Mouse (Mus musculus) left cerebral cortex, adult 18-20 months (tissue): ENCODE measurements at regions not wholly inside any gene's neighbourhood (a gene's known extent, or its start where the extent isn't known, plus 50 kb on each side); places are given as distances from the start of the nearest gene placed in this dataset.

ENCODE experiments used
- DNase-seq, 2 experiments: peaks; one replicate each; pipeline ENCODE4 v3.0.0; 2021 to 2022; ENCODE audit warnings: low spot score in 2 of 2, mixed read lengths in 1 of 2

- no peak for DNase-seq
Observed at GRCm38 (mm10) chr3:52607379-52608085, 339.4 kb downstream of the Foxo1 start.

GRCm38 (mm10) chr3:52605261-52605771 lies 337.2 kb downstream of the Foxo1 start:
- DNase-seq: no peak

DNA sequence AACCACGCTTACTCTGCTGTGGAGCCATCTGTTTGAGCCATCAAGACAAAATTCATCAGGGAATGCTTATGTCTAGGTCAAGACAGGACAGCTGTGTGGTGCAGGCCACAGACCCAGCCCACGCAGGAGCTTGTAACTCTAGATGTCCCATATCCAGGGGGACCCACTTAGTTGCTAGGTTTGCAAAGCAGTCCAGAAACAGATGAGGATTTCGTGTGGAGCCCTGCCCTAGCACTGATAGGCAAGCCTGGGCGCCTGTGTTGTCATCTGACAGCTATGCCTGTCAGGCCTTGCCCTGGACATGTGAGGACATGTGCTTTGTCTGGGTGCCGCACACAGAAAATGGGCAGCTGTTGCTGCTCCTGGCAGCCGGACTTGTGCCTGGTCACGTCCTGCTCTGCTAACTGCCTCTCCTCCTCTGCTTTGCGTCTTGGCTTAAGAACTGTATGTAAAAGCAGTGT lies 335.1 kb downstream of the Foxo1 start:
- no peak for DNase-seq

GRCm38 (mm10) chr3:52601011-52601745 lies 333.0 kb downstream of the Foxo1 start:
- peak; percentile 33 to 59 for DNase-seq

GRCm38 (mm10) chr3:52600581-52600980 lies 332.4 kb downstream of the Foxo1 start:
- no peak for DNase-seq

DNA sequence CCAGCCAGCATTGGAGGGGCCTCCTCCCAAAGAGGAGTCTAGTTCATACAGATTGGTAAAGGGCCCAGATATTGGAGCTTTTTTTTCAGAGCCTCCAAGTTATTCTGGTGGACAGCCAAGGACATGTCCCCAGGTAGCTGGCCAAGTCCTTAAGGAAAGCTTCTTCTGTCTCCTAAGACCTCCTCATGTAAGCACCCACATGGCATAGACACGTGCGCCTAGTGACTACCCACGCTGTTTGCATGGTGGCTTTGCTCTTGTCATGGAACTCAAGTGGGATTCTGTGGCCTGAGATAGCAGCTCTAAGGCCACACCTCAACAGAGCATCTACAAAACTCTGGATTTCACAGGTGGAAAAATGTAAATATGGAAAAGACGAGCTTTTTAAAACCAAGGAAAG lies 332.0 kb downstream of the Foxo1 start:
- no peak for DNase-seq

DNA sequence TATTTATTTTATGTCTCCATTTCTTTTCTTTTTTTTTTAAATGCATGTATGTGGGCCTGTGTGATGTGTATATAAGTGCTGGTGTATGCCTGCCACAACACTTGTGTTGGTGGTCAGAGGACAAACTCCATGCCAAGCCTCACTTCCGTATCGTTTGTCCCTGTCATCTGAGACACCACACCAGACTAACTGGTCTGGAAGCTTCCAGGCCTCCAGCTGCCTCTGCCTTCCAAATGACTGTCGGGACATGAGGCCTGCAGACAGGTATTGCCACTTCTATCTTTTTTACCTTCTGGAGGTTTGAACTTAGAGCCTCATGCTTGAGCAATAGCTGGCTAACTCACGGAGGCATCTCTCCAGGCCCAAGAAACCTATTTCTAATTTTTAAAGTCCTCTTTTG lies 318.3 kb downstream of the Foxo1 start:
- DNase-seq: no peak

DNA sequence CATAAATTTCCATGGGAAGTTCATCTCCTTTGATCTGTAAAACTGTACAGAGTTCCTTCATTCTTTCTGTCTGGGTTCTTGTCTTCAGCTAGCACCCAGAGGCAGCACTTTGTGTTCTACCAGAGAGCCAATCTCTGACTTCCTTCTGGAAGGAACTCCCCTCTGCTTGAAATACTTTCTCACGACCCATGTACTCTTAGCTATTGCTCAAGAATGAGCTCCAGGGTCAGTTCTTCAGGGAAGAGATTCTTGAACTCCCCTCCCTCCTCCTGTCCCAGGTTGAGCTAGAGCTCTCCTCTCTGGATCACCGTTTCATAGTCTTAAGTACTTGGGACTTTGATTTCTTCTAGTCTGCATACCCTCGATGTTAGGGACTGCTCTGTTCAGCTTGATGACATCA lies 311.8 kb downstream of the Foxo1 start:
- no peak for DNase-seq

DNA sequence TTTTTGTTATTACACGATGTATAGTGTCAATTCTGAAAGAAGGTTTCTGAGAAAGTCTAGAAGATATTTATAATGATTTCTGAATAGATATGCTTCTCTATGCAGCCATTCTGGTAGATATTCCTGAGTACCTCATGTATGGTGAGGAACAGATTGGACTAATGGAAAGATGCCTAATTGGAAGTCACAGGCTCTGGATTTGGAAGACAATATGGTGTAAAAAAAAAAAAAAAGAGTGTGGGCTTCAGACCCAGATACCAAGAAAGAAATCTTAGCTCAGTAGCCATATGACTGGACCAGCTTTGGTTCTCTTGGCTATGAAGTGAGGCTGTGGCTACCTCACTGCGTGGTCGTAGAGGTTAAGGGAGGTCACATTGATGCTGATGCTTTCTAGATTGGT lies 311.0 kb downstream of the Foxo1 start:
- DNase-seq: no peak

GRCm38 (mm10) chr3:52576703-52577244 lies 308.6 kb downstream of the Foxo1 start:
- no peak for DNase-seq

DNA sequence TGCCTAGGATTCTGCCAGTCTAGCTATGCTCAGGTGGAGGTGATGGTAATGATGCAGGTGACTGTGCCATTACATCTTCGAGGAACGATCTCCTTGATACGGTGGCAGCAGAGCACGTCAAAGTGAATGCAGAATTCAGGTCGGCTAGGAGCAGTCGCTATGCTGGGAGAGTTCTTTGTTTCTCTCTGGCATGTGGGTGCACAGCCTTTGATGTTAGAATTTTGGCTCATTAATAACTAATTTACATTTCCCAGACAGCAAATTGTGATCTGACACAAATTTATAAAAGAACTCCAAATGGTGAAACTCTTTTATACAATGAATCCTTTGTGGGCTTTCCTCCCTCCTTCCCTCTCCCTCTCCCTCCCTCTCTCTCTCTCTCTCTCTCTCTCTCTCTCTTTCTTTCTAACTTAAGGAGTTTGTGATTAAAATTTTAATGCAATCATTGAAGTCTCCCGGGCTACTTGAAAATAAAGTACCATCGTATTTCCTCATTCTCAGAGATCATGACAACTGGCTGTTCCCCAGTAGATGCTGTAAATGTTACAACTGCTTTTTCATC lies 307.2 kb downstream of the Foxo1 start:
- DNase-seq: no peak

GRCm38 (mm10) chr3:52574341-52574740 lies 306.2 kb downstream of the Foxo1 start:
- DNase-seq: no peak

DNA sequence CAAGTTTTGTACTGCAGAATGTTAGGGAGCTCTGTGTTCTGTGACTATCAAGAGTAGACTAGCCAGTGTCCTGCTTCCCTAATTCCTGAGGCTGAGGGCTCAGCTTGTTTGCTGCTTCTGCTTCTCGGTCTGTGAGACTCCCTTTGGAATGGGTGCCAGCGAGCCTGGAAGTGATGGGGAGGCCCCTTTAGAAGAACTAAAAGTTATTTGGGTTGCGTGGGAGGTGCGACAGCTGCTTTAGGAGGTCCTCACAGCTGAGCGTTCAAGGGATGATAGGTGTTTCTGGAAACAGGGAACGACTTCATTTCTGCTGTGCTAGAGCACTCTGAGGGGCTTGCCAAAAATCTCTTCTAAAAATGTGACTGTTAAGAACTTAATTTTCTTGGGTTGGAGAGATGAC lies 305.7 kb downstream of the Foxo1 start:
- peak; percentile 65 to 69 for DNase-seq

- DNase-seq: no peak
Observed at GRCm38 (mm10) chr3:52572514-52573485, 304.7 kb downstream of the Foxo1 start.

GRCm38 (mm10) chr3:52567606-52568372 lies 299.7 kb downstream of the Foxo1 start:
- DNase-seq: no peak

DNA sequence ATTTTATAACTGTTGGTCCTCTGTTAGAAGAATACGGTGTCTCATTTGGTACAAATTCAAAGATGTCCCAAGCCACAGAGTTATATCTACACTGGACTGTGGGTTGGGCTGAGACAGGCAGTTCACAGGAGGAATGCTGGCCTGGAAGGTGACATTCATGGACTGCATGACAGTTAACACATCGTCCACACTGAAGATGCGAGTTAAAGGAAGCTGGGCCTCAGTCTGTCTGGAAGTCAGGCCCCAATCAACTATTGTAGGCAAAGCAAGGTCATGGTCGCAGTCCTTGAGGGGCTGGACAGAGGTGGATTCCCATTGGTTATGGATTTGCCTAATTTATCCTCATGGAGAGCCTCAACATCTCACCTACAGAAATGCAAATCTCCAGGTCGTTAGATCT lies 295.5 kb downstream of the Foxo1 start:
- DNase-seq: no peak

- DNase-seq: no peak
Observed at GRCm38 (mm10) chr3:52562816-52563215, 294.7 kb downstream of the Foxo1 start.

GRCm38 (mm10) chr3:52559481-52559880 lies 291.3 kb downstream of the Foxo1 start:
- DNase-seq: no peak

- no peak for DNase-seq
Observed at GRCm38 (mm10) chr3:52558765-52559164, 290.6 kb downstream of the Foxo1 start.

GRCm38 (mm10) chr3:52557296-52557695 lies 289.2 kb downstream of the Foxo1 start:
- no peak for DNase-seq
